Mouse (Mus musculus): ENCODE measurements at regions not wholly inside any gene's neighbourhood (a gene's known extent, or its start where the extent isn't known, plus 50 kb on each side); places are given as distances from the start of the nearest gene placed in this dataset.

- DNase-seq, result no peak
Observed at GRCm38 (mm10) chr4:84037535-84037934, 512.2 kb downstream of the Ccdc171 start.

- DNase-seq, result no peak
Observed at GRCm38 (mm10) chr4:84050243-84050642, 524.9 kb downstream of the Ccdc171 start.

GRCm38 (mm10) chr4:84056863-84057502 is 531.6 kb downstream of the Ccdc171 start:
- DNase-seq, result no peak

GRCm38 (mm10) chr4:84060187-84060586 is 534.8 kb downstream of the Ccdc171 start:
- no peak for DNase-seq

DNA sequence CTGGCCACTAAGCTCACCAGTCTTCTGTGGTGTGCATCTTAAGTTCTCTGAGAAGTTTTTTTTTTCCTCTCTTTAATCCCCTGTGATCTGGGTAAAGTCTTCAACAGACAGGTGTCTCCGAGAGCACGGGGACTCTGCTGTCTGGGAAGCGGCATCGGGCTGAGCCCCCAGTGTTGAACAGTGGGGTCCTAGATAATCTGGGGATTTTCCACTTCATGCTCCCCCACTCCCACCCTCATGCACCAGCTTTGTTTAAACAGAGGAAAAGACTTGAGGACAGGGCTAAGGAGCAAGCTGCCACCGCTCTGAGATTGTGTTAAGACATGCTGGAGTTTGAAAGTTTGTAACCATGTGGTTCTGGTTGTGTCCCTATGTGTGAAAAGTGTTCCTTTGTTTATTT is 538.4 kb downstream of the Ccdc171 start:
- no peak for DNase-seq

DNA sequence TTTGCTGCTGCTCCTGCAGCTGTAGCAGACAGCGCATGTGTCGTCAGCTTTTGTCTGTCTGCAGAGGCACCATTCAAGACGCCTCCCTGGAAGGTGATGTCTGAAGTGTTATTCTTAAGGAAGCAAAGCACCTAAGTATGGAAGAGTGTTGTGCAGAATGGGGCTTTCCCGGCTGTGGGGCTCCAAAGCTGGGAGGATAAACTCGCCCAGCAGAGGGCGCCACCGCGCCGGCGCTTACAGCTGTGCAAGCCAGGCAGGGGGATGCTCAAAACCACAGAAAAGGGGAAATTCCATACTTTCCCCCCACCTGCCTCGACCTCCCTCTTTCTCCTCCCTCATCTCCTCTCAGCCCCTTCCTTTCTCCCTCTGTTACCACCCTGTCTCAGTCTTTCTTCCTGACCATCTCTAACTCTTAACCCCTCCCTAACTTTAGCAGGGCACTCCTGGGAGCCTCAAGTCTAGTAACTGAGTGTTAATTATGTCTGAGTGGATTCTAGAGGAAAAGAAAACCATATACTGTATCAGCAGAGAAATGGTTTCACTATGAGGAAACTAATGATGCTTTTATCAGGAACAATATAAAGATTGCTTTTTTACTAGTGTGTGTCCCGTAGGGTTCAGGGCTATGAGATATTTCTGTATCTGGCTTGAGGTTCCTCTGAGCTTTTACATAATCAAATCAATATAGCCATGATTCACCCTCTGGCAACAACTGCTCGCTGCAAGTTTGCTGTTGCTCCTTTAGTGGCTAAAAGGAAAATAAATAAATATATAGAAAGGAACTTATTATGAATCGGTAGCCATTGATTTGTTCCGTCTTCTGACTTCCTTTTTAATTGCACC is 539.5 kb downstream of the Ccdc171 start:
- DNase-seq, result peak; percentile 91

GRCm38 (mm10) chr4:84065457-84066124 is 540.2 kb downstream of the Ccdc171 start:
- no peak for DNase-seq

DNA sequence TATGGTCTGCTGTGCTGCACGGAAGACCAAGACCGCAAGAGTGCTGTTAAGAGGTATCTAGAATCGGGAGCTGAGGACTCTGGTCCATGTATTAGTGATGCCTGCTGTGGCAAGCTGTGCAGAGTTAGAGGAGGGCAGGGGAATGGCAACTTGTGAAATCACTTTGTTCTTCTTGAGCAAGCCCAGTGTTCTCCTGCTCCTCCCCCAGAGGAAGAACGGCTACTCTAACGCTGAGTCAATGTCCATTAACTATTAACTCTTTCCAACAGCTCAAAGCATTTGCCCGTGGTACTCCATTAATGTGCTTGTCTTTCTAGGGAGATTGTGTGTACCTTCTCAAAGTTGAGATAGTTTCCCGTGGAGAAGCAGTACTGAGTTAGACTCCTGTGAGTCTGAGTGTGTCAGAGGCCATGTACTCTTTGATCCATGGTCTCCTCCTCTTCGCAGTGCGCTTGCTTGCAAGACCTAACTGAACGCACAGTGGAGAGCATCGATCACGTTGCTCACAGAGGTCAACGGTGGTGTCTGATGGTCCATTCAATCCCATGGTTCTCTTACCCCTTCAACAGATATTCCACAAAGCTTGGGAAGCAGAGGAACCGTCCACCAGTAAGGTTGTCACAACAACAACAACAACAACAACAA is 542.7 kb downstream of the Ccdc171 start:
- DNase-seq, result no peak

DNA sequence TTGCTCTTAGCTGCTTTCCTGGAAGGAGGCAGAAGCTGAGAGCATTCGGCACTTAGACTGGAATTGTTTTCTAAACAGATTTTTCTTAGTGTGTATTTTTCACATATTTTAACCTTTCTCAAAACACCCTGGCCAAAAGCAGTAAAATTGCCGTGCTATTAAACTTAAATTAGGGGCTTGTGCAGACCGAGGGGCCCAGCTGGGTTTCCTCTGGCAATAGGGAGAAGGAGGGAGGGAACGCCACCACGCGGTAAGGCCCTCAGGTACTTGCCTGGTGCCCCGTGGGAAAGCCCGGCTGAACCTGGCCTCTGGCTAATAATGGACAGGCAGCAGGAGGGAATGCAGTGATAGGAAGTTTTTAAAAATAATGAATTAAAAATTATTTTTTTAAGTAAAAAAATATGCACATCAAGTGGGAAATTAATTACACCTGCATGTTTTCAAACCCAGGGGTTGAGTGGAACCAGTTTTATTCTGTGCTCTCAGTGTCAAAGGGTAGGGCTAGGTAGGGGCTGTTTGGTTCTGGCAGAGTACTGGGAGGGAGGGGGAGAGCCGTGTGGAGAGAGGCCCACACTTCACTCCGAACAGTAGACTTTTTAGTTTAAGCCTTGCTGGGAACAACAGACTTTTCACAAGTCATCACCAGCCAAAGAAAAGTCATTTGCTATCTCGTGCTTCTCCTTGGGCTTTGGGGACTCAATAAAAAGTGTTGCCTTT is 543.8 kb downstream of the Ccdc171 start:
- no peak for DNase-seq

DNA sequence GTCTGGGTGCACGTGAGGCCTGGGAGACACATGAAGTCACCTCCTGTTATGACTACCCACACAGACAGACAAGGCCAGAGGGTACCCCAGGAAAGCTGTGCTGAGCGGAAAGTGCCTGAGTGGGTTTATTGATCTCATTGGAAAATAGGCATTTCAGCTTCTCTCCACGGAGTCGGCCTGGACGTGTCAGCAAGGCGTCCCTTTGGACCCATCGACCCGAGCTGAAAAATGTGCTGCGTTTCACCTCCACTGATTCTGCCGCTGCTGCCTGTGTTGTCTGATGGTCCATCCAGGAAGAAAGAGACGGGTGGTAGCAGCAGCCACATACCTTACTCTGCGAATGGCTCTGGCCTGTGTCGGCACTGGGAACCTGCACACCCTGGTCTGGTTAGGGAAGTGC is 544.3 kb downstream of the Ccdc171 start:
- DNase-seq, result no peak

DNA sequence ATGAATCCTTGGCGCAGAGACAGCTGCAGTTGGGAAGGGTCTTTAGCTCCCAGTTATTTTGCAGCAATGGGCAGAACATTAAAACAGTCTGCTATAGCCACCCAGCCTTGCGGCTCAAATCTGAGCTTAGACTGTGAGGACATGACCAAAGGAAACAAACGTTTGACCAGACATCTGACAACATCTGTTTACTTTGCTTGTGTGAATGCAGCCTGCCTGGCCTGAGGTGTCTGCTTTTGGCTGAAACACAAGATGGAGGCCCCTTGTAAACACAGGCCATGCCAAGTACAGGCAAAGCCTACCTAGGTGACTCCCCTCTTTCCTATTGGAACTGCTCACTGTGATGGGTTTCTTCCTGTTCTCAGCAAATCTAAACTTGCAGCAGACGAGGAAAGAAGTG is 544.7 kb downstream of the Ccdc171 start:
- no peak for DNase-seq

- no peak for DNase-seq
Observed at GRCm38 (mm10) chr4:84072096-84072495, 546.8 kb downstream of the Ccdc171 start.

DNA sequence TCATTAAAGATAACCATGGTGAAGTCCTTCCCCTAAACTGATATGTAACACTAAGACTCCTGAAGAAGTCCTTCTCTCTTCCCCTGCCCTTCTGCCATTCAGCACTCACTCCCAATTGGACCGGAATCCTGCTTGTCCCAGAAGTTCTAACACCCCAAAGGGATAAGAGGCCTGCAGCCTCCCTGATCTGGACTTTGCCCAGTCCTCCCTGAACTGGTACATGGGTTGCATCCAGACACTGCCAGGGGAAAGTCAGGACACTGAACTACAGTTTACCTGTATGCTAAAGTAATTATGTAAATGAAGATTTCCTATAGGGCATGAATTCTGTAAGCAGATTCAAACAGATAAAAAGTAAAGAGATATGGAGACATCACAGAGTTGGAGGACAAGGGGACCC is 551.2 kb downstream of the Ccdc171 start:
- no peak for DNase-seq

DNA sequence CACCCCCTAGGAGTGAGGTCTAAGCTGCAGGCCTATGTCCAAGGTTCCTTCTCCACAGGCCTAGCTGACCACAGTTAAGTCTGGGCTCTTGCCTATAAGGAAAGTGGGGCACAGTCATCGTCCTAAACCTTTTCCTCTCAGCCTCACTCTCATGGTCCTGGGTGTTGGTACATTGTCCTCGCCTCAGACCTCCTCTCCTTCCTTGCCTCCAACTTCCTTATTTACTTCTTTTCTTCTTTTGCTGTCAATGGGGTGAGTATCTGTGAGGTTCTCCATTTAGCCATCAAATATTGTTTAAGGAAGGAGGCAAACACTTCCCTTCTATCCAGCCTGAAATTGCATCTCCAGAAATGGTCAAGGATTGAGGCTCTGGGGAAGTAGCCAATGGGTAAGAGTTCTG is 554.2 kb downstream of the Ccdc171 start:
- no peak for DNase-seq

GRCm38 (mm10) chr4:84081518-84081917 is 556.2 kb downstream of the Ccdc171 start:
- no peak for DNase-seq

DNA sequence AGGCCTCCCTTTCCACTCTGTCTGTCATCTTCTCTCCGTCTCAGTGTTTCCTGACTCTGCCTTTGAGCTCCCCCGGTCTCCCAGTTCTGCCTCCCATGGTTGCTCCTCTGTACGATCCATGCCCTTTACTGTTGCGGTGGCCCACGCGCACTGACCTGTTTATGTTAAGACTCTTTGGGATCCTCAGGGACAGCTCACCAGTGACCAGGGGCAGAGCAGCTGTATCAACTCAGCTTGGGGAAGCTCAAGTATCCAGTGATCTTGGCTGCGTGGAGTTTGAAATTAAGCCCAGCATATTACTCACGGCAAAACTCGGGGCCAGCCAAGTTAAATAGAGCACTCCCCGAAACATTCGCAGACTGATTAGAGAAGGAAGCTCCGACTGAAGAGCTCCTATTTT is 562.8 kb downstream of the Ccdc171 start:
- DNase-seq, result no peak

DNA sequence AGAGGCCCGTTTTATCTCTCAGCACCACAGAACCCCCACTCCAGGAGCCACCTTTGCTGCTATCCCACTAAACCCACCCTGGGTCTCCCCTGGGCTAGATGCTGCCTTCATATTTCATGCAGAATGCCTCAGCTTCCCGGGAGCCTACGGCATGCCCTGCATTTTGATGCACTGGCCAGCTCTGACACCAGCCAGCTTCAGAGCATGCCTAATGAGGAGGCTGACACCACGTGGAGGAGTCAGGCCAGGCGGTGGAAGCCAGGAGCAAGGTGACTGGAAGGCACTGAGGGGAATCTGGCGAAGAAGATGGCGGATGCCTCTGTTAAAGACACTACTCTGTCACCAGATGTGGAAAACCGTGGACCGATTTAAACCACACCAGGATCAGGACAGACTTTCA is 567.2 kb downstream of the Ccdc171 start:
- no peak for DNase-seq

- no peak for DNase-seq
Observed at GRCm38 (mm10) chr4:84095237-84095636, 569.9 kb downstream of the Ccdc171 start.

- no peak for DNase-seq
Observed at GRCm38 (mm10) chr4:84096081-84096480, 570.7 kb downstream of the Ccdc171 start.

- DNase-seq, result no peak
Observed at GRCm38 (mm10) chr4:84099071-84099470, 573.7 kb downstream of the Ccdc171 start.

DNA sequence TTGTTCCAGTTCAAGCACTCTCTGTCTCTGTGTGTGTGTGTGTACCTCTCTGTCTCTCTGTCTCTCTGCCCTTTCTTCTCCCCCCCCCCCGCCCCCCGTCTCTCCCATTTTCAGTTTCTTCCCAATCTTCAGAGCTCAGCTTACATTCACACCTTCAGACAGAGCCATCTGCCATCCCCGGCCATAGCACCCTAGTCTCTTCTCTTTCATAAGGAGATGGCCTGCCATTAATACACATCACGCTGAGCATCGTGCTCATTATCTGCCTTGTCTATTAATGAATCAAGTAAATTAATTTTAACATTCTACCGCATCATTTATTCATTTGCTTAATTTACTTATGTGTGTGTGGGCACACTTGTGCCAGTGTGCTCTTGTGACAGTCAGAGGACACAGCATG is 573.2 kb downstream of the Bnc2 start:
- DNase-seq, result no peak

- DNase-seq, result no peak
Observed at GRCm38 (mm10) chr4:84102736-84103135, 572.3 kb downstream of the Bnc2 start.

DNA sequence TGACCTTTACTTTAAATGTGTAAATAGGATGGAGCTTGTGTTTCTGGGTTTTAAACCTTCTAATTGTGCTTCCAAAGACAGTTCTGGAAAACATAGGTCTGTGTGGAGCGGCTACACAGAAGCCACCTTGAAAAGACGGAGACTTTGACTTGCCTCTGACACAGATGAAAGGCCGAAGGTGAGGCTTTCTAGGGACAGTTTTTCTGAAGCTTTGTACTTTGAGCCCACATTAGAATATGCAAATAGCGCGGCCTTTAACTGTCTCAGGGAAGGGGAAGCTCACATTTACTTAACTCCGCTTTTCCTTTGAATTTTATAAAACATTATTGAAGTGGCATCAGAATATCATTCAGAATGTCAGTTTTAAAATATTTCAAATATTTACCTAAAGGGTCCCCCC is 566.5 kb downstream of the Bnc2 start:
- no peak for DNase-seq
